Mouse (Mus musculus): ENCODE results near the gene Srp14. TPM values are rescaled to one million over a fixed set of nuclear protein-coding genes. Genes with fewer than 3 reads are reported as not detected.

The Srp14 gene
- 10 to 100 TPM; 80.6 to 83.0 TPM for total RNA-seq (2023)

DNA sequence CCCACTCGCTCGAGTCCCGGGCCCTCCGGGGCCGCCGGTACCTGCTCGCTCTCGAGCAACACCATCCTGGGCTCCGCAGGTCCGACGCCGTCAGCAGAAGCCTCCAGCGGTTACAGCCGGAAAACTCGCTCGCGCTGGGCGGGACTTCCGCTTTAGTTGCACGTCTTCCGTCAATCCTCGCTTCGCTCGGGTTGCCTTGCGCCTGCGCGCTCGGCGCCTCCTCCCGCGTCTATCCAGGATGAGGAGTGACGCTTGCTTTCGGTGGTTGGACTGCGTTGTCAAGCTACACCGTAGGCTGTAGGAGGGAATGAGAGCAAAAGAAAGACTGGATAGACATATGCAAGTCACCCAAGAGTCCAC is at the start of gene Srp14:
TSS of gene Srp14 (minus strand) at position 162 of the 360 bp plus-strand sequence.

Other genes starting within 250 kb of the Srp14 start
- not detected for gene Fsip1, start 222.7 kb downstream of the Srp14 start, total RNA-seq (2023)
- not detected for gene Gpr176, start 106.3 kb downstream of the Srp14 start, total RNA-seq (2023)
- 1 to 10 TPM; 7.7 to 9.1 TPM for gene Eif2ak4, start 91.1 kb downstream of the Srp14 start, total RNA-seq (2023)
- 10 to 100 TPM in 1 of 2 experiments, 1 to 10 TPM in 1; 8.5 to 13.5 TPM for gene Bmf, start 70.0 kb upstream of the Srp14 start, total RNA-seq (2023)
- 10 to 100 TPM; 64.0 to 64.1 TPM for gene Bub1b, start 118.5 kb upstream of the Srp14 start, total RNA-seq (2023)
- not detected for gene Pak6, start 183.6 kb upstream of the Srp14 start, total RNA-seq (2023)
- under 1 TPM; 0.70 to 0.93 TPM for gene Ankrd63, start 224.3 kb upstream of the Srp14 start, total RNA-seq (2023)
- 100 to 1,000 TPM; 163 to 171 TPM for gene Plcb2, start 248.7 kb upstream of the Srp14 start, total RNA-seq (2023)